Mouse (Mus musculus): ENCODE data around the gene Ybx1. TPM values are rescaled to one million over a fixed set of nuclear protein-coding genes. Genes with fewer than 3 reads are reported as not detected.

The Ybx1 gene
- 1,031 and 1,057 TPM in 2 replicates for polyA plus RNA-seq (2016; fragmentation: Nextera tagmentation; extraction: Ambion mirVana)

DNA sequence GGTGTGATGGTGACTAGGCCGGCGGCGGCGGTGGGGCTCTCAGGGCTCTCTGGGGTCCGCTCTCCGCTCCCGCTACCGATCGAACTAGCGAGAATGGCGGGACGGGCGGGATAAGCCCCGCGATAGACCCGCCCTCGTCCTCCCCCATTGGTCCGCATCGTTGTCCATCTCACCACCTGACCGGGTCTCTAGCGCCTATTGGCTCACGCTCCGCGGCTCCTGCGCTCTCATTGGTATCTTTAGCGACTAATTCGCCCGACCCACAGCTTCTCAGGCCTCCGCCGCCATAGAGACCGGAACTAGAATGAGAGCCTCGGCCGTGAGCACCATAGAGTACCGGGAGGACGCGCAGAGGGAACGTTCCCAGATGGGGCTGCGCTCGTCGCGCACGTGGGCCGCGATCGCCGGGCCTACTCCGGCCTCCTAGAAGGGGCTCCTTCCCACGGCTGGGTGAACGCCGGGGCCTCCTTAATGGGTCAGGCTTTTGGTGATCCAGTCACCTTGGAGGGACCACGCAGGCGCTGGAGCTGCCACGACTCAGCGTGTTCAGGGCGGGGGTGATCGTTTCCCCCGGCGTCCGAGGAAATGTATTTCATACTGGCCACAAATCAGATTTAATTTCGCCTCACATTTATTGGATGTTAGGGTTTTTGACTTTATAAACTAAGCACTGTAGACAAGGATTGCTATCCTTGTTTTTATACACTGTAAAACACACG is at the start of gene Ybx1:
TSS of gene Ybx1 (minus strand) at position 190 of the 719 bp plus-strand sequence.
- Histone ChIP-seq H3K4me2 (peak within 1 kb of the TSS; percentile 77), H3K4me1 (replicated peaks) (peaks cover 18% of the 10 kb centered on the region), H3K9ac (replicated peaks) (peak within 1 kb of the TSS; percentile 97), H3K9me3 (no peaks in the 10 kb centered on the region), H3K27ac (peak within 1 kb of the TSS; percentile 92), H3K27me3 (no peaks in the 10 kb centered on the region), H3K36me3 (peaks cover 22% of the 10 kb centered on the region; the same call in 1 of the 2 replicates), H3K4me3 (replicated peaks) (peak within 1 kb of the TSS; percentile 99)
- under 1% methylated on average over 61 of the region's 61 CpGs for WGBS
- peak; percentile 99 for ATAC-seq (ENCODE audit: insufficient number of reproducible peaks, insufficient read depth, low FRiP score, low TSS enrichment, low read depth)

DNA sequence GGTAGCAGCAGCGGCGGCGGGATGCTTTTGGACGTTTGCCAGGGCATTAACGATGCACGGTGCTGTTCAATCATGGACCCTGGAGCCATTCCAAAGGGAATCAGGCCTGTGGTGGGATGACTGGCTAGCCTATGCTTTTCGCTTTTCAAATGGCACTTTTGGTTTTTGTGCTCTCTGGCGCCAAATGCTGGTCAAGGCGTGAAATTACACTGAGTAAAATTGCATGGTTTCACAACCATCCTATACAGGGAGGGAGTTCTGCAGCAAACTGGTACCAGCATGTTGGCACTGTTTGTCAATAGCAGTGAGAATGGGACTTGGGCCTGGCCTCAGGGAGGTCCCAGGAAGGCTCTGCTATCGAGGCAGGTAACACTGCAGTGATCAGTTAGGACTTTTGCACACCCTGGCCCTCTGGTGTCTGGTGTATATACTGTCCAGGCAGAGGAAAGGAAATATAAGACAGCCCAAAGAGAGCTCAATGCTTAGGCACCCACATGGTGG is 44.5 kb upstream of the Ybx1 start:
- peak; percentile 75; the same call in 1 of the 2 replicates for ATAC-seq (ENCODE audit: insufficient number of reproducible peaks, insufficient read depth, low FRiP score, low TSS enrichment, low read depth)
- Histone ChIP-seq H3K4me2 (peak overlapping the region; percentile 38), H3K4me3 (replicated peaks) (no peak overlapping the region), H3K27me3 (no peaks in the 10 kb centered on the region), H3K27ac (no peak overlapping the region), H3K4me1 (replicated peaks) (0 out of 2 replicates have a peak, but pooled peaks cover 3% of the 10 kb centered on the region), H3K36me3 (no peaks in the 10 kb centered on the region), H3K9me3 (no peaks in the 10 kb centered on the region), H3K9ac (replicated peaks) (0 out of 2 replicates have a peak overlapping the region, but pooled peaks have one; percentile 31)
- 7% methylated on average over 10 of the region's 10 CpGs for WGBS

DNA sequence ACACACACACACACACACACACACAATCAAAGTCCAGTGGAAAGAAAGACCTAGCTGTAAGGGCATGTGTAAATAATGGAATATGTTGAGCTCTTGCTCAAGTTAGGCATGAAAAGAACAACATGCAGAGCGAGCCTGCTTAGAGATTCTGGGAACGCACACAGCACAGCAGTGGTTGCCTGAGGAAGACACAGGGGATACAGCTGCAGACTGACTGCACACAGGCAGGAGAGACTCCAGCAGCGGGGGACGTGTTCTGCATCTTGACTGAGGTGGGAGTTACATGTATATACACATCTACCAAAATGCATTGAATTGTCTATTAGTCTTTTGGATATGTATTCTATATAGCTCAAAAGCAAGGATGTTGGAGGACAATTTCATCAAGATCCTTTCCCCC is 44.0 kb upstream of the Ybx1 start:
- Histone ChIP-seq H3K4me1 (replicated peaks) (0 out of 2 replicates have a peak, but pooled peaks cover 3% of the 10 kb centered on the region), H3K27me3 (no peaks in the 10 kb centered on the region), H3K9me3 (no peaks in the 10 kb centered on the region), H3K27ac (0 out of 2 replicates have a peak overlapping the region, but pooled peaks have one; percentile 12), H3K9ac (replicated peaks) (0 out of 2 replicates have a peak overlapping the region, but pooled peaks have one; percentile 31), H3K4me2 (peak overlapping the region; percentile 38), H3K36me3 (no peaks in the 10 kb centered on the region), H3K4me3 (replicated peaks) (no peak overlapping the region)
- ATAC-seq (ENCODE audit: insufficient number of reproducible peaks, insufficient read depth, low FRiP score, low TSS enrichment, low read depth) = no peak
- 83% methylated on average over 4 of the region's 4 CpGs for WGBS

DNA sequence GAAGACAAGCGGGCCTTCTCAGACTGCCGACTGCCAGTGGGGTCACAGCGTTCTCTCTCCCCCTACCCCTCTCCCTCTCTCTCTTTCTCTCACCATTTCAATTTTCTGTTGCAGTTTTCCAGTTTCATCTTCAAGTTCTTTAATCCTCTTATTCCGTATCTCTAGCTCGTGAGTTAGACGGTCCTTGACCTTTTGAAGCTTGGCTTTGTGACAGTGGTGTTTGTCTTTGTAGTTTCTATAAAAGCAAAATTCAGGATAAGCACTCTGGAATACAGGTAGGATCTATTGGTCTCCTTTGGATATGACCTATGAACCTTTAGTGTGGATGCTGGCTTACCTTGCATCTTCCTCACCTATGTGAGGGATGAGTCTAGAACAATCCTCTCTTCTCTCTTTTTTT is 39.1 kb upstream of the Ybx1 start:
- Histone ChIP-seq H3K9me3 (no peaks in the 10 kb centered on the region), H3K9ac (replicated peaks) (no peak overlapping the region), H3K4me2 (no peak overlapping the region), H3K4me3 (replicated peaks) (no peak overlapping the region), H3K27me3 (no peaks in the 10 kb centered on the region; the same call in 1 of the 2 replicates), H3K27ac (no peak overlapping the region), H3K36me3 (no peaks in the 10 kb centered on the region), H3K4me1 (replicated peaks) (no peaks in the 10 kb centered on the region)
- WGBS = 87% methylated on average over 6 of the region's 6 CpGs
- no peak for ATAC-seq (ENCODE audit: insufficient number of reproducible peaks, insufficient read depth, low FRiP score, low TSS enrichment, low read depth)

DNA sequence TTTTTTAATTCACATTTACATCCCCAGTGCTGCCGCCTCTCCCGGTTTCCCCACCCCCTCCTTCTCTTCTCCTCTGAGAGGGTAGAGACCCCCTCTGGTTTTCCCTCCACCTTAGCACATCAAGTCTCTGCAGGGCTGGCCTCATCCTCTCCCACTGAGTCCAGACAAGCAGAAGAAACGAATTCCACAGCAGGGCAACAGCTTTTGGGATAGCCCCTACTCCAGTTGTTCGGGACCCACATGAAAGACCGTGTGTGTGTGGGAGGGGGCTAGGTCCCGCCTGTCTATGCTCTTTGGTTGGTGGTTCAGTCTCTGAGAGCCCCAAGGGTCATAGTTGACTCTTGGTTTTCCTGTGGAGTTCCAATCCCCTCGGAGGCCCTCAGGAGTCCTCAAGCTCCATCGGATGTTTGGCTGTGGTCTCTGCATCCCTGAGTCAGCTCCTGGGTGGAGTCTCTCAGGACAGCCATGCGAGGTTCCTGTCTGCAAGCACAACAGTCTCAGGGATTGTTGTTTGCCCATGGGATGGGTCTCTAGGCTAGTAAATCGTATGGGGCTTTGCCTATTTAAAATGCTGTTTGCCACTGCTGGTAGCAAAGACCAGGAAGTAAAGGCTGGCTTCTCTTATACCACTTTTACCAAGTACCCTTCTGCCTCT is 26.6 kb upstream of the Ybx1 start:
- H3K4me2 ChIP-seq = peak overlapping the region; percentile 97
- H3K27ac ChIP-seq = peak overlapping the region; percentile 87
- peak overlapping the region; percentile 67 for H3K4me3 ChIP-seq (replicated peaks)
- peaks cover 10% of the 10 kb centered on the region; the same call in 1 of the 2 replicates for H3K27me3 ChIP-seq
- ATAC-seq (ENCODE audit: insufficient number of reproducible peaks, insufficient read depth, low FRiP score, low TSS enrichment, low read depth) = peak; percentile 68
- peaks cover 15% of the 10 kb centered on the region for H3K4me1 ChIP-seq (replicated peaks)
- no peaks in the 10 kb centered on the region for H3K9me3 ChIP-seq
- H3K36me3 ChIP-seq = peaks cover 29% of the 10 kb centered on the region
- peak overlapping the region; percentile 59 for H3K9ac ChIP-seq (replicated peaks)
- 34% methylated on average over 10 of the region's 10 CpGs for WGBS

DNA sequence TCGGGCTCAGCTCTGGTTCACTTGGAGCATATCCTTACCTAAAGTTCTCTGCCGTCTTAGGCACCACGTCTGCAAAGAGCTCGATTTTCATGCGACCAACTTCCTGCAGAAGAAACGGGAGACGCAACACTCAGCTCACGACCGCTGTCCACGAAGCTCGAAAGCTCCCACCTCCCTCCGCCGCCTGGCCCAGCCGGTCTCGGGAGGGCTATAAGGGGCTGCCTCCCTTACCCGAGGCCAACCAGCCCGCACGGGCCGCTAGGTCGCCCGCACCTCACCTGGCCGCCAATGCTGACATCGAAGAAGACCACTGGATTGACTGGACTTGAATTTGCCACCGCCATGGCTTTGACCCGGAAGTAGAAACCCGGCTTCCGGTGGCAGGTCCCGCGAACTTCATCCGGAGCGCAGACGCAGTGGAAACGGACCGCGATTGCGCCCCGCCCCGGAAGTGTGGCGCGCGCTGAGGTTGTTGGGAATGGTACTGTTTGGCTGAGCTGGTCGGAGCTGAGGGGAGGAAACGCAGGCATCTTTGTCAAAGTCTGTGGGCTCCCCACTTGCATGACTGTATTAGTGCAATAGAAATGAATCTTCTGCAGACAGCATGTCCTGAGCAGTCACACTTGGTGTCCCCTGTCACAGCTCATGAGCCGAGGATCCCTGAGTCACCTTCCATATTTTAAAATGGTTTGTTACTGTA is 25.9 kb upstream of the Ybx1 start, which contains the start of gene Ppih:
TSS of gene Ppih (minus strand) at position 416 of the 700 bp plus-strand sequence.
- H3K4me2 ChIP-seq = peak within 1 kb of the TSS; percentile 97

DNA sequence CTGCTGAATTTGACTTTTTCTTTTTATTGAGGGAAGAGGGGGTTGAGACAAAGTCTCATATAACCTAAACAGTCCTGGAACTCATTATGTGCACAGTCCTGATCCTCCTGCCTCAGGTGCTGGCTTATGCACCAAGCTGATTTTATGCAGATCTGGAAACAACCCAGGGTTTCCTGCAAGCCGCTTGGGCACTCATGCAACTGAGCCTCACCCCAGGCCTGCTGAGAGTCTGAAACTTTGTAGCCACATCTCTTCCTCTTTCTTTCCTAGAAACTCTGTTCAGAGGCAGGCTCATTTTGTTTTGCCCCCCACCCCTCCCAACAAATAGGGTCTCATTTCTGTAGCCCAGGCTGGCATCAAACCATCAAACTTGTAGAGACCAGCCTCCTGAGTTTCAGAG is 19.4 kb upstream of the Ybx1 start:
- H3K27ac ChIP-seq = no peak overlapping the region
- no peaks in the 10 kb centered on the region for H3K9me3 ChIP-seq
- no peak for ATAC-seq (ENCODE audit: insufficient number of reproducible peaks, insufficient read depth, low FRiP score, low TSS enrichment, low read depth)
- no peaks in the 10 kb centered on the region for H3K27me3 ChIP-seq
- no peak overlapping the region for H3K4me3 ChIP-seq (replicated peaks)
- 88% methylated on average over 1 of the region's 1 CpGs for WGBS
- no peak overlapping the region for H3K4me2 ChIP-seq
- H3K9ac ChIP-seq (replicated peaks) = no peak overlapping the region
- peaks cover 89% of the 10 kb centered on the region for H3K36me3 ChIP-seq
- H3K4me1 ChIP-seq (replicated peaks) = no peaks in the 10 kb centered on the region

More for the DNA sequence above, 25.9 kb upstream of the Ybx1 start, which contains the start of gene Ppih:
- Histone ChIP-seq H3K4me3 (replicated peaks) (peak within 1 kb of the TSS; percentile 67), H3K9me3 (no peaks in the 10 kb centered on the region), H3K36me3 (peaks cover 37% of the 10 kb centered on the region), H3K4me1 (replicated peaks) (peaks cover 15% of the 10 kb centered on the region), H3K27ac (peak within 1 kb of the TSS; percentile 87), H3K9ac (replicated peaks) (peak within 1 kb of the TSS; percentile 59), H3K27me3 (peaks cover 10% of the 10 kb centered on the region; the same call in 1 of the 2 replicates)
- under 1% methylated on average over 44 of the region's 44 CpGs for WGBS
- ATAC-seq (ENCODE audit: insufficient number of reproducible peaks, insufficient read depth, low FRiP score, low TSS enrichment, low read depth) = peak; percentile 94

DNA sequence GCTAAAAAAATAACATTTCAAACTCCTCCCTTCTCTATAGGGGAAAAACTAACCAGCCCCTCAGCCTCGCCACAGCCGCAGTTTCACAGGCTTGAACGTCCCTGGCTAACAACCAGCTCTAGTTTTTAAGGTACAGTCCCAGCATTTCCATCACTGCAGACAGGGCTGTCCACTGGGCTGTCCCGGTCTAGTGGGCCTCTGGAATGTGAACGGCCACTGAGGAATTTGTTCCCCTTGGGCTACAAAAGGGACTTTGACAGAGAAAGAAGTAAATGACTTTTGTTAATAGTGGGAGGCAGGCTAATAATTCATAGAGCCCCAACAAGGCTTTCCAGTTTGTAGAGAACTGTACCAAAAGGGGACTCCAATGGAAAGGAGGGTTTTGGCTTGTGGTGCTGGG is 11.0 kb upstream of the Ybx1 start:
- 78% methylated on average over 5 of the region's 5 CpGs for WGBS
- Histone ChIP-seq H3K36me3 (peaks cover 49% of the 10 kb centered on the region), H3K27me3 (no peaks in the 10 kb centered on the region), H3K9ac (replicated peaks) (no peak overlapping the region), H3K4me2 (no peak overlapping the region), H3K4me1 (replicated peaks) (no peaks in the 10 kb centered on the region), H3K9me3 (no peaks in the 10 kb centered on the region), H3K27ac (no peak overlapping the region), H3K4me3 (replicated peaks) (no peak overlapping the region)
- ATAC-seq (ENCODE audit: insufficient number of reproducible peaks, insufficient read depth, low FRiP score, low TSS enrichment, low read depth) = no peak

DNA sequence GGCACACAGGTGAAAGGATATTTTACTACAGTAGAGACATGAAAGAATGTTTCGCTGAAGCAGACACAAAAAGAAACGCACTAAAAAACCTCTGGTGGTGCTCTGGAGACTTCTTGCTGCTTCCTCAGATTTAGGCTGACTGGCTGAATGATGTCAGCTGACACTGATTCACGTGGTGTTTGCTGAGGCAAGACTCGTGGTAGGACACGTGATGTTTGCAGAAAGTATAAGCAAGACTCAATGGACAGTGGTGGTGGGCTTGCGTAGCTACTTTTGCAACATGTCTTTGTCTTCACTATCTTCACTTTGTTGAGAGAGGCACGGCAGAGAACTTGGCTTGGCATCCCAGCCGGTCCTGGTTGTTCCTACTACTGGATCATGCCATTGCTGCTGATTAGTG is 8.9 kb upstream of the Ybx1 start:
- Histone ChIP-seq H3K4me3 (replicated peaks) (no peak overlapping the region), H3K27ac (no peak overlapping the region), H3K36me3 (peaks cover 34% of the 10 kb centered on the region), H3K4me2 (no peak overlapping the region), H3K9me3 (no peaks in the 10 kb centered on the region), H3K4me1 (replicated peaks) (no peaks in the 10 kb centered on the region), H3K9ac (replicated peaks) (no peak overlapping the region), H3K27me3 (no peaks in the 10 kb centered on the region)
- WGBS = 92% methylated on average over 8 of the region's 8 CpGs
- no peak for ATAC-seq (ENCODE audit: insufficient number of reproducible peaks, insufficient read depth, low FRiP score, low TSS enrichment, low read depth)

DNA sequence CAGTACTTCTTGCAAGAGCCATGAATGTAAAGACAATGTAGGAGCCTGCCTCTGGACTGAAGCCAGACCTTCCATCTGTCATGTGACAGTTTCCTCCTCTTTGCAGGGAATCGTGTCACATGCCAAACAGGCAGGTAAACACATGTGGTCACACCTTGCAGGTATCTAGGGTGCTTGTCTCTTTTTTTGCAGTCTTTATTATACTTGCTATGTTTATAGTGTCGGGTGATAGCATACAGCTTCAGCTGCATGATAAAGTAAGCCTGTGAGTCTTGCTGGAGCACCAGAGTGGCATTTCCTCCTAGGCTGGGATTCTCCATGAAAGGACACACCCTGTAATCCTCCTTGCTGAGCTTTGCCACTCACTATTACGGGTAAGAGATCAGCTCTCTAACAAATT is 7.4 kb upstream of the Ybx1 start:
- Histone ChIP-seq H3K4me1 (replicated peaks) (no peaks in the 10 kb centered on the region), H3K36me3 (peaks cover 19% of the 10 kb centered on the region), H3K4me3 (replicated peaks) (no peak overlapping the region), H3K27me3 (no peaks in the 10 kb centered on the region), H3K4me2 (no peak overlapping the region), H3K9me3 (no peaks in the 10 kb centered on the region), H3K9ac (replicated peaks) (no peak overlapping the region), H3K27ac (no peak overlapping the region)
- ATAC-seq (ENCODE audit: insufficient number of reproducible peaks, insufficient read depth, low FRiP score, low TSS enrichment, low read depth) = no peak
- WGBS = 81% methylated on average over 3 of the region's 3 CpGs

DNA sequence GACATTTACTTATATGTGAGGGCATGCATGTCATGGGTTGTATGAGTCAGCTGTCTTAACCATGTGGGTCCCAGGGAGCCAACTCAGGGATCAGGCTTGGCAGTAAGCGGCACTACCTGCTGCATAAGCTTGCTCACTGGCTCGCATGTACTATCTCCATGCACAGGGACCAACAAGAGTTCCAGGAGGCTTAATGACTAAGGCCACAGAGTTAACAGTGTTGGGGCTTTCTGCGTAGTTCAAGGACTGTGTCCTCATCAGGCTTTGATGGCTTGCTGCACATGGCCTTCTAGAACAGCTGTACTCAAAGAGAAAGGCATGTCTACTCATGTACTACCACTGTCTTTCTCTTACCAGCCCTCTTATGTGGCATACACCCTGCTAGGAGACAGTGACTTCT is 6.4 kb upstream of the Ybx1 start:
- 90% methylated on average over 3 of the region's 3 CpGs for WGBS
- Histone ChIP-seq H3K27ac (no peak overlapping the region), H3K4me1 (replicated peaks) (no peaks in the 10 kb centered on the region)

More for the DNA sequence above, 6.4 kb upstream of the Ybx1 start:
- no peak overlapping the region for H3K4me3 ChIP-seq (replicated peaks)
- peaks cover 13% of the 10 kb centered on the region for H3K36me3 ChIP-seq
- H3K9ac ChIP-seq (replicated peaks) = no peak overlapping the region
- H3K27me3 ChIP-seq = no peaks in the 10 kb centered on the region
- H3K4me2 ChIP-seq = no peak overlapping the region
- ATAC-seq (ENCODE audit: insufficient number of reproducible peaks, insufficient read depth, low FRiP score, low TSS enrichment, low read depth) = no peak
- H3K9me3 ChIP-seq = no peaks in the 10 kb centered on the region

Measured in limb, embryonic 12.5 days (tissue).